Mouse (Mus musculus) ES-Bruce4 (cell line): ENCODE results near the gene Fv1. TPM values are rescaled to one million over a fixed set of nuclear protein-coding genes. Genes with fewer than 3 reads are reported as not detected.
"Not testable (repeated sequence)": the region's sequence is repeated elsewhere in the genome, so short reads cannot be mapped to it uniquely, and the experiment has no call there.

Source experiments
- H3K27ac ChIP-seq: 2 replicates; pipeline ENCODE4 v1.5.1; 2012; ENCODE audit warnings: low read length, inconsistent platforms; ENCODE audit not compliant: insufficient read depth
- H3K27me3 ChIP-seq: 2 replicates; pipeline ENCODE4 v1.6.1; 2012; ENCODE audit warnings: mild to moderate bottlenecking, low read length, inconsistent platforms; ENCODE audit not compliant: control insufficient read depth, poor library complexity, insufficient read depth, severe bottlenecking
- H3K36me3 ChIP-seq: 2 replicates; pipeline ENCODE4 v1.6.1; 2012; ENCODE audit warnings: inconsistent platforms, mild to moderate bottlenecking, low read length, moderate library complexity; ENCODE audit not compliant: control insufficient read depth, poor library complexity, insufficient read depth, severe bottlenecking
- H3K4me1 ChIP-seq: one replicate; pipeline ENCODE4 v1.8.1; 2011; ENCODE audit warnings: low read length; ENCODE audit not compliant: control insufficient read depth, insufficient read depth
- H3K4me3 ChIP-seq: 2 replicates; pipeline ENCODE4 v1.5.1; 2011; ENCODE audit warnings: low read depth, mild to moderate bottlenecking, low read length
- H3K9ac ChIP-seq: 2 replicates; pipeline ENCODE4 v1.6.1; 2012; ENCODE audit warnings: low read depth, mild to moderate bottlenecking, inconsistent platforms; ENCODE audit not compliant: poor library complexity, severe bottlenecking
- H3K9me3 ChIP-seq: replicated peaks from 2 replicates; pipeline ENCODE4 v1.6.1; 2012; ENCODE audit warnings: mild to moderate bottlenecking, low read length, inconsistent platforms; ENCODE audit not compliant: control insufficient read depth, poor library complexity, insufficient read depth, severe bottlenecking
- CTCF ChIP-seq: IDR thresholded peaks from one replicate; pipeline ENCODE4 v1.8.1; 2011; ENCODE audit warnings: low read depth, low read length
- EP300 ChIP-seq: IDR thresholded peaks from 2 replicates; pipeline ENCODE4 v1.6.1; 2011; ENCODE audit warnings: low read depth, low read length; ENCODE audit not compliant: insufficient read depth
- POLR2A ChIP-seq: IDR thresholded peaks from one replicate; pipeline ENCODE4 v1.8.1; 2011; ENCODE audit warnings: low read length; ENCODE audit not compliant: insufficient read depth
- polyA plus RNA-seq: library from polyadenylated mRNA; stranded (reverse); fragments of >200 nt; gene quantifications from 2 replicates; pipeline ENCODE4 v1.2.4, GENCODE M21; 2011; ENCODE audit warnings: low read depth; ENCODE audit not compliant: missing spikeins, insufficient read depth, insufficient read length

Gene Fv1
- 9.2 and 12.6 TPM in 2 replicates for polyA plus RNA-seq

DNA sequence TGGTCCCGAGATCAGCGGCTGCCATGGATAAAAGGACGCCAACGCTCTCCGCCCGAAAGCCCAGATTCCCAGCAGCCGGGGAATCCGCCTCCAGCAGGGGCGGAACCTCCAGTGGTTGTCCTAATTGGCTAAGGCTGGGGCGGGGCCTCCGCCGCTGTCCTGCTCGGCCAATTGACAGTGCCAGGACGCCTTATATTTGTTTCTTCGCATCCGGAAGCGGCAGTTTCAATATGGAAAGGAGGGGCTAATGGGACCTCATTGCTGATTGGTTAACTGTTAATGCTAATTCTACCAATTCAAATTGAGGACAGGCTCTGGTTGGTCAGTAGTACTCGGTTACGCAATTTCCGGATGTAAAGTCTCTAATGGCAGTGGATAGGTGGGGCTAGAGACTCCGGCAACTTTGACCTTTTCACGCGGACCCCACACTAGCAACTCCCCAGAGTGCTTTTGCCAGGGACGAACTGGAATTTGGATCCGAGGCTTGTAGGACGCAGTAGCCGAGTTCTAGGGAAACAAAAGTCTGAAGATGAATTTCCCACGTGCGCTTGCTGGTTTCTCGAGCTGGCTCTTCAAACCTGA is at the start of gene Fv1, which contains the start of gene Miip:
Gene Fv1 (plus strand): TSS at position 530 of the 582 bp plus-strand sequence.
Gene Miip (minus strand): TSS at position 367 of the 582 bp plus-strand sequence.
- H3K9me3 ChIP-seq, result no peaks in the 10 kb centered on the region
- H3K4me1 ChIP-seq, result no peaks in the 10 kb centered on the region
- peaks cover 15% of the 10 kb centered on the region for H3K36me3 ChIP-seq
- H3K4me3 ChIP-seq, result peak within 1 kb of the TSS; percentile 98
- no peak for TF ChIP-seq EP300
- TF ChIP-seq POLR2A, result peak; percentile 78
- peak within 1 kb of the TSS; percentile 81 for H3K9ac ChIP-seq
- no peaks in the 10 kb centered on the region for H3K27me3 ChIP-seq
- H3K27ac ChIP-seq, result peak within 1 kb of the TSS; percentile 72; the same call in 1 of the 2 replicates

DNA sequence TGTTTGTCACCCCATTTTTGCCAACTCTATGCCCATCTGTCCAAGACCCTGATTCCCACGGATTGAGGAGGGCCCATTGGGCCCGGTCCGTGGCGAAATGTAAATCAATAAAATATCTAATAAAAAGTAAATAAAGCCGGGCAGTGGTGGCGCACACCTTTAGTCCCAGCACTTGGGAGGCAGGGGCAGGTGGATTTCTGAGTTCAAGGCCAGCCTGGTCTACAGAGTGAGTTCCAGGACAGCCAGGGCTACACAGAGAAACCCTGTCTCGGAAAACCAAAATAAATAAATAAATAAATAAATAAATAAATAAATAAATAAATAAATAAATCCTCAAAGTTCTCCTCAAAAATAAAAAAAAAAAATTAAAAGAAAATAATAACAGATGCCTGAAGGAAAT is 49.1 kb upstream of the Fv1 start:
- H3K36me3 ChIP-seq, H3K4me1 ChIP-seq, H3K9me3 ChIP-seq, H3K4me3 ChIP-seq, H3K27me3 ChIP-seq, H3K9ac ChIP-seq: not testable (repeated sequence)
- peak overlapping the region; percentile 76; the same call in 1 of the 2 replicates for H3K27ac ChIP-seq

DNA sequence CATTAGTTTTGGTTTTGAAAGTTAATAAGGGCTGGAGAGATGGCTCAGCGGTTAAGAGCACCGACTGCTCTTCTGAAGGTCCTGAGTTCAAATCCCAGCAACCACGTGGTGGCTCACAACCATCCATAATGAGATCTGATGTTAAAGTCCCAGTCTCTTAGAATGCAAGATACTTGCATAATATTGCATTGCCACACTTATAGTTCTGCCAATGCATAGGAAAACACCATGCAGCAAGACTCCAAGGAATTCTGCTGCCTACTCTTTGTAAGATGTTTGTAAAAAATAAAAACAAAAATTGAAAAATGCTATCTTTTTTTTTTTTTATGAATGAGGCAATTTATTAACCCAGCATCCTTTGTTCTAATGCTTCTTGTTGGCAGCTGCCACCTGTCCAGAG is 47.4 kb upstream of the Fv1 start:
- H3K27ac ChIP-seq, H3K27me3 ChIP-seq, H3K9me3 ChIP-seq, H3K9ac ChIP-seq, H3K36me3 ChIP-seq, H3K4me1 ChIP-seq, H3K4me3 ChIP-seq: not testable (repeated sequence)

DNA sequence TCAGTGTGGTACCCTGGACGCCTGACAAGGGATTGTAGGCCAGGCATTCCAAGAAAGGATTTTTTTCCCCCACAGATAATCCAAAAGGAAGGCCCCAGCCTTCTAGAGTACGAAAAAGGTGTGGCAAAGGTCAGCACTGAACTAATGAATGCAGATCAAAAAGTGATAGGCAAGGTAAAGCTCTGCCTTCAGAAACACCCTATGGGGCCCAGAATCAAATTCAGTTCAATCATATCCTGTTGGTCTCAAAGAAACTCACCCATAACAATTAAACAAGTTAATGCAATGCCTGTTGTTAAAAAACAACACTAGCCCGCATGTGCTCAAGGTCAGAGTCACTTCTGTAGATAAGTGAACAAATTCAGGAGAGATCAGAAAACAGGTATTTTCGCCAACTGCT is 44.4 kb upstream of the Fv1 start:
- H3K36me3 ChIP-seq, result no peaks in the 10 kb centered on the region; the same call in 1 of the 2 replicates

DNA sequence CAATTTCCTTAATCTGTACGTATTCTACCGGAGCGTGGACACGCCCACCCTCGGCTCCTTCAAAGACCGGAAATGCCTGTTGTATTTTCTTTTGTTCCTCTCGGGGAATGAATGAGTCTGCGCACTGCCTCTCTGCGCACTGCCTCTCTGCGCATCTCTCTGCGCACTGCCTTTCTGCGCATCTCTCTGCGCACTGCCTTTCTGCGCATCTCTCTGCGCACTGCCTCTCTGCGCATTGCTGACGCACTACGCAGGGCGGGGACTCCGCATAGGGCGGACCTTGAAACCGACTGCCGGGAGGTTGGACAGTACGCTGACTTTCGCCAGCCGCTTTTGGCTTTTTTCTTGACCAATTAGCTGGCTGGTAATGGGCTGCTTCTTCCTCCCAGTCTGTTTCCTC is 29.5 kb upstream of the Fv1 start:
- H3K4me1 ChIP-seq, H3K9ac ChIP-seq, H3K4me3 ChIP-seq, H3K27me3 ChIP-seq, H3K27ac ChIP-seq: not testable (repeated sequence)
- peaks cover 26% of the 10 kb centered on the region for H3K9me3 ChIP-seq
- peaks cover 11% of the 10 kb centered on the region for H3K36me3 ChIP-seq

More for the DNA sequence above, 44.4 kb upstream of the Fv1 start:
- Histone ChIP-seq H3K27me3 (no peaks in the 10 kb centered on the region), H3K4me3 (no peak overlapping the region), H3K9me3 (peaks cover 6% of the 10 kb centered on the region), H3K27ac (no peak overlapping the region), H3K4me1 (peaks cover 3% of the 10 kb centered on the region), H3K9ac (no peak overlapping the region)
- no peak for TF ChIP-seq CTCF
- no peak for TF ChIP-seq POLR2A
- no peak for TF ChIP-seq EP300

DNA sequence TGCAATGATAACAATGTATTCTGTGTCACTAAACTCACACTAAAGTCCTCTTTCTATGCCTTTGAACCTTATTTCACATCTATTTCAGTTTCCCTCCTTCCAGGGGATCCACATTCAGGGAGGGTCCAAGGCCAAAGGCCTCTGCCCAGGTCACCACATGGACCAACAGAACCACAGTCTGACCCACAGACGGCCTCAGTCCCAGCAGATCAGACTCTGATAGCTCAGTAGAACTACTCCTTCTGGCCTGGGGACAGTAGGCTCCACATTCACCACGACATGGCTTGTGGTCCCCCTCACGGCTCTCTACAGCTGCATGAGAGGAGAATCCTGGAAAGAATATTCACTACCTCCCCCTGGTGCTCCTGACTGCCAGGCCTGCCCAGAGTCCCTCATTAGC is 25.9 kb upstream of the Fv1 start:
- no peaks in the 10 kb centered on the region for H3K27me3 ChIP-seq
- peaks cover 11% of the 10 kb centered on the region for H3K36me3 ChIP-seq

More for the DNA sequence above, 25.9 kb upstream of the Fv1 start:
- no peak overlapping the region for H3K9ac ChIP-seq
- H3K9me3 ChIP-seq, result peaks cover 20% of the 10 kb centered on the region
- TF ChIP-seq EP300, result no peak
- no peak for TF ChIP-seq POLR2A
- TF ChIP-seq CTCF, result no peak
- no peaks in the 10 kb centered on the region for H3K4me1 ChIP-seq
- H3K4me3 ChIP-seq, result no peak overlapping the region
- H3K27ac ChIP-seq, result no peak overlapping the region
